Mouse (Mus musculus) hindbrain, embryonic 11.5 days (tissue): ENCODE data around the gene Arl5c. TPM values are rescaled to one million over a fixed set of nuclear protein-coding genes. Genes with fewer than 3 reads are reported as not detected.

Source experiments
- ATAC-seq: fragments of 200-750 bp; cut with Nextera tagmentation; 2 replicates; pipeline ENCODE4 v1.8.0; 2017; ENCODE audit warnings: mild to moderate bottlenecking, moderate TSS enrichment, moderate library complexity; ENCODE audit not compliant: low FRiP score
- DNase-seq: peaks from one replicate; pipeline ENCODE4 v3.0.0-alpha.2; 2015; ENCODE audit warnings: low spot score
- H3K27ac ChIP-seq: fragments of 300-500 bp; sonication (generic); 2 replicates; pipeline ENCODE4 v1.5.1; 2014; ENCODE audit warnings: mild to moderate bottlenecking, low read depth, low read length
- H3K27me3 ChIP-seq: fragments of 300-500 bp; sonication (generic); 2 replicates; pipeline ENCODE4 v1.6.1; 2014; ENCODE audit warnings: mild to moderate bottlenecking, low read length, moderate library complexity, mixed read lengths; ENCODE audit not compliant: control insufficient read depth, insufficient read depth
- H3K36me3 ChIP-seq: fragments of 300-500 bp; sonication (generic); 2 replicates; pipeline ENCODE4 v1.6.1; 2014; ENCODE audit warnings: mild to moderate bottlenecking, low read length, moderate library complexity, mixed read lengths; ENCODE audit not compliant: control insufficient read depth, insufficient read depth
- H3K4me1 ChIP-seq: fragments of 300-500 bp; sonication (generic); replicated peaks from 2 replicates; pipeline ENCODE4 v1.6.1; 2014; ENCODE audit warnings: low read length, mixed read lengths; ENCODE audit not compliant: control insufficient read depth, insufficient read depth
- H3K4me2 ChIP-seq: fragments of 300-500 bp; sonication (generic); replicated peaks from 2 replicates; pipeline ENCODE4 v1.6.1; 2014; ENCODE audit warnings: mild to moderate bottlenecking, low read depth, low read length
- H3K4me3 ChIP-seq: fragments of 300-500 bp; sonication (generic); 2 replicates; pipeline ENCODE4 v1.5.1; 2014; ENCODE audit warnings: low read depth, low read length
- H3K9ac ChIP-seq: fragments of 300-500 bp; sonication (generic); 2 replicates; pipeline ENCODE4 v1.6.1; 2014; ENCODE audit warnings: low read depth, low read length
- H3K9me3 ChIP-seq: fragments of 300-500 bp; sonication (generic); 2 replicates; pipeline ENCODE4 v1.6.1; 2016; ENCODE audit warnings: low read length; ENCODE audit not compliant: control insufficient read depth
- WGBS: fragments of 180-500 bp; shearing (Covaris S2); extraction: QIAGEN DNeasy Blood & Tissue Kit; methylation state at CpG from one replicate; pipeline ENCODE4 v1.1.7; 2014; 5-methylcytosine and 5-hydroxymethylcytosine counted together
- polyA plus RNA-seq: library from polyadenylated mRNA; unstranded; fragments of >200 nt; fragmentation: Nextera tagmentation; extraction: Ambion mirVana; gene quantifications from 2 replicates; pipeline ENCODE4 v1.2.1, GENCODE M21; 2014

The Arl5c gene
- polyA plus RNA-seq, 1 experiment from 2014 or later, result 10.2 TPM

DNA sequence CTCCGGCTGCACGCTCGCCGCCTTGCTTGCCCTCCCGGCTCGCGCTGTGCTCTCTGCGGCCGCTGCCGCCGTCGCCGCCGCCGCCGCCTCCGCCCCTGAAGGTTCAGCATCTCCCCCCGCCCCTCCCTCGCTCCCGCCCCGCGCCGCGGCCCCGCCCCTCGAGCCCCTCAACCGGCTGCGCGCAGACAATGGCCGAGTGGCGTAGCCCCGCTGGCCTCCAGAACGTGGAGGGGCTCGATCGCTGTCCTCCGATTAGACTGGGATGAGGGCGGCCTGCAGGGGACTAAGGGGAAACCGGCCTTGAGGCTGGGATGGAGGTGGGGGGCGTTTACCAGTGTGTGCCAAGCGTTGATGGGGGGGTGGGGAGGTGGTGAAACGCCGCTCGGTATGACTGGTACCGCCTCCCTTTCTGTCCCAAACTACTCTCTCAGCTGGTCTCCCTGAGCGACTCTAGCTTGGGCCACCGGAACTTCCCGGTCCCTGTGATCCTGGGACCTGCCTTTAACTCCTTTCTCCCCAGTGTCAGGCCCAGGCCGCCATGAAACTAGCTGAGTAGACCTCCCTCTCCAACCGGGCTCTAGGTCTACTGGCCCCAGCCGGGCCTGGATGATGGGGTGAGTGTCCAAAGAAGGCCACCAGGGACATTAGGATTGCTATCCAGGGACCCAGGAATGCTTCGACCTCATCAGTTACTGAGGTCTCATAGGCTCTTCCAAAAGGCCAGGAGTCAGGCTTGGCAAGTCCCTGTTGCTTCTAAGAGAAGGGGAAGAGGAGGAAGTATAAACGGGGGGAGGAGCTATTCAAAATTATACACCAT is 26.8 kb upstream of the Arl5c start, which contains the start of gene Cacnb1:
Gene Cacnb1 (minus strand): TSS at position 480 of the 817 bp plus-strand sequence.
- 1% methylated on average over 47 of the region's 52 CpGs for WGBS
- H3K4me1 ChIP-seq, result peaks cover 21% of the 10 kb centered on the region

DNA sequence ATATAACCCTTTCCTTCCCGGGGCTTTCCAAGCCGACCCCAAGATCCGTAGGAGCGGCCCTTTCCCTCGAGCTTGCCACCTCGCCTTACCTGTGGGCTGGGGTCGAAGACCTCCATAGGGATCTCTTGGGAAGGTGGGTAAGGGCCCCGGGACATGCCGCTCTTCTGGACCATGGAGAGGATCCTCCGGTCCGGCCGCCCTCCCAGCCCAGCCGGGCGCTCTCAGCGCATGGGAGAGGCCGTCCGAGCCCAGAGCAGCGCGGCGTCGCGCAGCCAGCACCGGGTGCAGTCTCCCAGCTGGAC is 26.2 kb upstream of the Arl5c start:
- Histone ChIP-seq H3K9me3 (no peaks in the 10 kb centered on the region), H3K27ac (peak overlapping the region; percentile 80), H3K4me3 (peak overlapping the region; percentile 85), H3K36me3 (0 out of 2 replicates have a peak, but pooled peaks cover 3% of the 10 kb centered on the region), H3K4me2 (peak overlapping the region; percentile 92), H3K4me1 (peaks cover 21% of the 10 kb centered on the region), H3K9ac (peak overlapping the region; percentile 88), H3K27me3 (no peaks in the 10 kb centered on the region)
- ATAC-seq (no peak; the same call in 1 of the 2 replicates), DNase-seq (no peak)
- WGBS, result 0% methylated on average over 21 of the region's 23 CpGs

More for the DNA sequence above, 26.8 kb upstream of the Arl5c start, which contains the start of gene Cacnb1:
- Histone ChIP-seq H3K27me3 (no peaks in the 10 kb centered on the region), H3K27ac (peak within 1 kb of the TSS; percentile 80), H3K9me3 (no peaks in the 10 kb centered on the region), H3K4me2 (peak within 1 kb of the TSS; percentile 92), H3K4me3 (peak within 1 kb of the TSS; percentile 85), H3K9ac (peak within 1 kb of the TSS; percentile 88), H3K36me3 (no peaks in the 10 kb centered on the region)
- ATAC-seq, result peak; percentile 64
- peak; percentile 85 for DNase-seq

DNA sequence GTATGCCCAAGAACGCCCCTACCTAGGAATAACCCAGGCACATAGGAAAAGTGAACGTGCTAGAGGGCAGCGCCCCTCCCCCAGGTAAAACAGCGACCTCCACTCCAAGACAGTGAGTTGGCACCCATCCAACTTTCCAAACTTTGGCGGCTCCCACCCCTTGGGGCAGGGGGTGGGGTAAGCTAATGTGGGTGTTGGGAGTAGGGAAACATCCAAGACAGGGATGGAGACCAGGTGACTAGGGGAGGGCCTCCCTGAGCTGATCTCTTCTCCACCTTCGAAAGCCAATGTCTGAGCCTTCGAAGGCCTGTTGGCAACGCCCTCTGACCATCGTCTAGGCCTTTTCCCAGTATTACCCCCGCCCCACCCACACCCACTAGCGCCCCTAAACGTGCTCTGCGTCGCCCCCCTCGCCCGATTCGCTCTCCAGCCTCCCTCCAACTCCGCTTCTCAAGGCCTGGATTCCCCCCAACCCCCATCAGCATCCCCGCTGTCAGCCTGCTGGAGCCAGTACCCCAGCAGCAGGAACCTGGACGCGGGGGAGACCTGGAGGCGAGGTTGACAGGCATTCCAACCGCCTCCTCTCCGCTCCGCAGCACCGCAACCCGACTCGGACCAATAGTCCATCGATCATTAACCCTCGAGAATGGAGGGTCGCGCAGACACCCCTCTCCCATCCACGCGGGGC is 25.7 kb upstream of the Arl5c start:
- peak overlapping the region; percentile 92 for H3K4me2 ChIP-seq

DNA sequence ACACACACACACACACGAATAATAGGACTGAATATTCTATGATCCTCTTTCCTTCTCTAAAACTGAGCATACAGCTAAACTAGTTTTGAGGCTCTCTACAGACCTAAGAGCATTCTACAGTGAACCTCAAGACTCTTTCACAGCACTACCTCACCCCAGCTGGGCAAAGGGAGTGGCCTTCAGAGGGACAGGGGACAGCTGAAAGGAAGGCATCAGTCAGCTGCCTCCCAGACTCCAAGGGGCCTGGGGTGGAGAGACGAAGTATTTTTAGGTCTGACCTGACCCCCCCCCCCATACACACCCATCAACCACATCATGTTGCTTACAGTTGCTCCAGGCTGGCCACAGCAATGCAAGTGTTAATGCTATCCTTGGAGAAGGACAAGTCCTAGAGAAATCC is 25.1 kb upstream of the Arl5c start:
- Histone ChIP-seq H3K4me2 (peak overlapping the region; percentile 92), H3K4me3 (peak overlapping the region; percentile 85), H3K27me3 (no peaks in the 10 kb centered on the region), H3K27ac (no peak overlapping the region), H3K36me3 (0 out of 2 replicates have a peak, but pooled peaks cover 4% of the 10 kb centered on the region), H3K4me1 (peaks cover 21% of the 10 kb centered on the region), H3K9ac (peak overlapping the region; percentile 88; the same call in 1 of the 2 replicates), H3K9me3 (no peaks in the 10 kb centered on the region)
- WGBS, result 53% methylated on average over 2 of the region's 2 CpGs
- DNase-seq, result no peak
- no peak for ATAC-seq

More for the DNA sequence above, 25.7 kb upstream of the Arl5c start:
- no peak for DNase-seq
- Histone ChIP-seq H3K4me3 (peak overlapping the region; percentile 85), H3K36me3 (0 out of 2 replicates have a peak, but pooled peaks cover 4% of the 10 kb centered on the region), H3K9ac (peak overlapping the region; percentile 88), H3K27ac (peak overlapping the region; percentile 80), H3K4me1 (peaks cover 21% of the 10 kb centered on the region), H3K9me3 (no peaks in the 10 kb centered on the region), H3K27me3 (no peaks in the 10 kb centered on the region)
- peak; percentile 18 for ATAC-seq
- 5% methylated on average over 31 of the region's 34 CpGs for WGBS

DNA sequence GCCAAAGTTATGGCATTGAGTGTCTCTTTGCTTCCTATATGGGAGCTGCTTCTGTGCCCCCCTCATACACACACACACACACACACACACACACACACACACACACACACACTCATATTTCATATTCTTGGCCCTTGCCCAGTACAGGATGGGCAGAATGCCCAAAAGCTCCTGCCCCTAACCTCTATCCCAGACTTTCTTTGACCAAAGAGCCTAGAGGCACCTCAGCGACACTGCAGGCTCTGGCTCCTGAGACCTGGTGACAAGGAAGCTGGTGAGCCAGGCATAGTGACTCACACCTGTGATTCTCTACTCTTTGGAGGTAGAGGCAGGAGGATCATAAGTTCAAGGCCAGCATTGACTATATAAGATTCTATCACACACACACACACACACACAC is 24.7 kb upstream of the Arl5c start:
- H3K27ac ChIP-seq, result no peak overlapping the region
- H3K4me2 ChIP-seq, result peak overlapping the region; percentile 25; the same call in 1 of the 2 replicates
- no peak for ATAC-seq
- H3K9ac ChIP-seq, result no peak overlapping the region
- peaks cover 21% of the 10 kb centered on the region for H3K4me1 ChIP-seq
- H3K9me3 ChIP-seq, result no peaks in the 10 kb centered on the region
- no peaks in the 10 kb centered on the region for H3K27me3 ChIP-seq
- WGBS, result 81% methylated on average over 1 of the region's 1 CpGs
- H3K36me3 ChIP-seq, result 0 out of 2 replicates have a peak, but pooled peaks cover 4% of the 10 kb centered on the region
- H3K4me3 ChIP-seq, result no peak overlapping the region
- DNase-seq, result no peak

DNA sequence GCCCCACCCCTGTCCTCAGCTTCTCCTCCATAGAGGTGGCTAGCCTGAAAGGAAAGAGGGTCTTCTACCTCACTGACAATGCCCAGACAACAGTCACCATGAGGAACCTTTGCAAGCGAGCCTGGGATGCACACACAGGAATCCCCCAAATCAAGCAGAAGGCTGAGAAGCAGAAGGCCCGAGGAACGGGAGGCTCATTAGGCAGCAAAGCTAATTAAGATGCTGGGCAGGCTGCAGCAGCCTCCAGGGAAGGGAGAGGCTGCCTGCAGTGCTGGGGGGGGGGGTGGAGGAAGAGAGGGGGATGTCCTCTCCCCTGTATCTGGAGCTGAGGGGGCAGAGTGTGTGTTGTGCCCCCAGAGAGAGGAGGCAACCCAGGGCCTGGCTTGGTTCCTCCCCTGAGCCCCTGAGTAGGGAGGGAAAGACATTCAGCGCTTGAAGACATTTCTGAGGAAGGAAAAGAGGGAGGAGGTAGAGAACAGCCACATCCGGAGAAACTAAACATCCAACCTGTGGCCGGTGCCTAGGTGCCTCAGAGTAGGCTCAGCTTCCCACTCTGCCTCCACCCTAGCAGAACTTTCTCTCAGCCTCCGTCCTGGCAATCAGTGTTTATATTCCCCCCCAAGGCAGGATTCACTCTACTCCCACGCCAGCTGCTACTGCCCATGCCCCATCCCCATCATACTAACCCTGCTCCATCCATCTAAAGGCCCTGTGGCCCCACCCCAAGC is 24.1 kb upstream of the Arl5c start:
- 36% methylated on average over 8 of the region's 8 CpGs for WGBS
- ATAC-seq (no peak), DNase-seq (no peak)
- Histone ChIP-seq H3K4me3 (no peak overlapping the region; the same call in 1 of the 2 replicates), H3K36me3 (0 out of 2 replicates have a peak, but pooled peaks cover 4% of the 10 kb centered on the region), H3K27ac (peak overlapping the region; percentile 65), H3K27me3 (no peaks in the 10 kb centered on the region), H3K4me1 (peaks cover 21% of the 10 kb centered on the region), H3K9me3 (no peaks in the 10 kb centered on the region), H3K9ac (peak overlapping the region; percentile 24; the same call in 1 of the 2 replicates), H3K4me2 (peak overlapping the region; percentile 25)

DNA sequence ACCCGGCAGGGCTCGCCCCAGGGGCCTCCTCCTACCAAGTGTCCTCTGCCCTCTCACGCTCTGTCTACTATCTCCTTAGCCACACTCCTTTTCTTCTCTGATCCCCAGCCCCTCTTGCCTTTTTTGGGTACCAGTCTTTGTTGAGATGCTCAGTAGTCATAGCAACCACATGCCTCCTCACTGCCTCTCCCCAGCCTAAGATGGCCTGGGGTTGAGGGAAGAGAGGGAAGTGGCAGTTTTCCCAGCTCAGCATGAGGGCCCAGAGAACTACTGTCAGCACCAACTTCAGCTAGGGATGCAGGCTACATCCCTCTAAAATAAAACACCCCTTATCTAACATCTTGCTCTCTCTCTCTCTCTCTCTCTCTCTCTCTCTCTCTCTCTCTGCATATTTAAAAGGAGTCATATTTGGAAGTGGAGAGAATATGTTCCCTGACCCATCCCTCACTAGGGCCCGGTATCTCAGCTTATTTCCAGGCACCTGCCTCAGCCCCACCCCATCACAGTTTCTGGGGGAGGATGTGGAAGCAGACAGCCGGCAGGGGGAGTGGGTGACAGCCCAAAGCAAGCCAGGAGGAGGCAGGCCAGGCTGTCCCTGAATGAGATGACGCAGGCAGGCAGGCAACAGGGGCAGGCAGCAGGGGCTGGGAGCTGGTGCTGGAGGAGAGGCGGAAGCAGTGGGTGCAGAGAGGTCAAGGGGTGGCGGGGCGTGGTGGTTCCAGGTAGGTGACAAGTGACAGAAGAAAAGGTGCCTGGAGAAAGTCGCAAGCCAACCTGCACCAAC is 23.1 kb upstream of the Arl5c start:
- Histone ChIP-seq H3K4me2 (no peak overlapping the region), H3K9ac (peak overlapping the region; percentile 24; the same call in 1 of the 2 replicates), H3K4me3 (no peak overlapping the region), H3K36me3 (0 out of 2 replicates have a peak, but pooled peaks cover 4% of the 10 kb centered on the region), H3K27me3 (no peaks in the 10 kb centered on the region), H3K4me1 (peaks cover 21% of the 10 kb centered on the region), H3K9me3 (no peaks in the 10 kb centered on the region), H3K27ac (peak overlapping the region; percentile 65; the same call in 1 of the 2 replicates)
- DNase-seq (no peak), ATAC-seq (no peak)
- 27% methylated on average over 10 of the region's 10 CpGs for WGBS

DNA sequence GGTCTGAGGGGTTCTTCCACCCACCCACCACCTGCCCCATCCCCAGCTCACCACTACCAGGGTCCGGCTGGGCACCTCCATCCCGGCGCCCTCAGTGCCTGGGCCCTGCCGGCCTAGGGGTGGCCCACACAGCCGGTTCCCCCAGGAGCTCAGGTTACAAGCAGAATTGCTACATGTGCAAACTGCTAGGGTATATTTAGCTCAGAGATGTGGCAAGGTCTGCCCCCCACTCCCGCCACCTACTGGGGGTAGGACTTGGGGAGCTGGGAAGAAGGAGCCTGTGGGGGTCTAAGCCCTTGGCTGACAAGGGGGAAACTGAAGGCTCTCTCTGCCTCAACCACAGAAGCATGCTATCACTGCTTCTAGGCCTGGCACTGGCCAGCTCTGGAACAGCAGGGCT is 22.2 kb upstream of the Arl5c start:
- Histone ChIP-seq H3K4me1 (peaks cover 20% of the 10 kb centered on the region), H3K4me3 (no peak overlapping the region), H3K9ac (no peak overlapping the region), H3K9me3 (no peaks in the 10 kb centered on the region), H3K27ac (no peak overlapping the region), H3K4me2 (no peak overlapping the region), H3K27me3 (no peaks in the 10 kb centered on the region), H3K36me3 (0 out of 2 replicates have a peak, but pooled peaks cover 4% of the 10 kb centered on the region)
- WGBS, result 75% methylated on average over 6 of the region's 6 CpGs
- no peak for DNase-seq
- ATAC-seq, result no peak
